Mouse (Mus musculus): ENCODE results near the gene Mgme1.

Gene Mgme1

GRCm38 (mm10) chr2:144311372-144311771 lies 40.9 kb downstream of the Mgme1 start:
- DNase-seq: no peak

GRCm38 (mm10) chr2:144324218-144324617 lies 53.8 kb downstream of the Mgme1 start:
- no peak for DNase-seq

- DNase-seq: no peak
Observed at GRCm38 (mm10) chr2:144329451-144329850, 59.0 kb downstream of the Mgme1 start.

DNA sequence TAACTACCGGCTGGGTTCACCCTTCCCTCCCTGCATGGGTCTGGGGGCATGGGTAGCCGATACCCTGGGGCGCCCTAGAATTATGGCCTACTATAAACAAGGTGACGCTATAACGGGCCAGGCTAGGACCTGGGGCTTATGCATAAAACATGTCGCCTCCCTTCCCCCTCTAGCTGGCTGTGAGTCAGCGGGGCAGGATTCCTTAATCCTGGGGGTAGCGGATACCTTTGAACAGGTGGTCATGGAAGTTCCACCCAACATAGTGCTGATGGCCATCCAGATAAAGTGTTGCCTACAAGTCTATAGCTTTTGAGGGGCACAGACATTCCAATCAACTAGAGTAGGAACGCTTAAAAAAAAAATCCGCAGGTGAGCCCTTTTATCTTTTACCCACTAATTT lies 59.5 kb downstream of the Mgme1 start:
- DNase-seq: no peak

DNA sequence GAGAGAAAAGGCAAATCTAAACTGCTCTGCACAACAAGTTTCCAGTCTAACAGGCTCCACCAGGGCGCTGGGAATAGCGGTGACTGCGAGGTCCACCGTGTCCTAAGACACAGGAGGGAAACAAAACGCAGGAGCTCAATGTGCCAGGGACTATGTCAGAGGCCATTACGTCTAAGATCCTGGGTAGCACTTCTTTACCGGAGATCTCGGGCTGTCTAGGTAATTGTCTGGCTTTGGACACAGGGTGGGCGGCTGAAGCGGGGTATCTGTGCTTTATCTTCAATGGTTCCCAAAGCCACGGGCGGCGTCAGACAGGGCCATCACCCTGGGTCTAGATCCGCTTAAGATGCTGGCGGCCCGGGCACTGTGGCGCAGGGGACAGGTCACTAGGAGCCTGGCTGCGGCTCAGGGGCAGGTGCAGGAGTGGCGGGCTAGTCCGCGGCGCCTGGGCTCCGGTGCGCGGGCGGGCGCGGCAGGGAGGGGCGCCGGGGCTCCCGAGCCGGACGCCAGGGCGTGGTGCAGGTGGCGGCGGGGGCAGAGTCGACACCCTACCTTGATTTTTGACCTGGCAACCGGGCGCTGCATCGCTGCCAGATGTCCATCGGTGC lies 60.0 kb downstream of the Mgme1 start:
- DNase-seq: no peak

Measured in cerebellum, adult 11 months (tissue).